Mouse (Mus musculus) retina, adult 2 months (tissue): ENCODE data around the gene Dguok.

Experiments
- DNase-seq: peaks from one replicate; pipeline ENCODE4 v3.0.0-alpha.2; 2012; ENCODE audit warnings: low read depth, low spot score

Gene Dguok

DNA sequence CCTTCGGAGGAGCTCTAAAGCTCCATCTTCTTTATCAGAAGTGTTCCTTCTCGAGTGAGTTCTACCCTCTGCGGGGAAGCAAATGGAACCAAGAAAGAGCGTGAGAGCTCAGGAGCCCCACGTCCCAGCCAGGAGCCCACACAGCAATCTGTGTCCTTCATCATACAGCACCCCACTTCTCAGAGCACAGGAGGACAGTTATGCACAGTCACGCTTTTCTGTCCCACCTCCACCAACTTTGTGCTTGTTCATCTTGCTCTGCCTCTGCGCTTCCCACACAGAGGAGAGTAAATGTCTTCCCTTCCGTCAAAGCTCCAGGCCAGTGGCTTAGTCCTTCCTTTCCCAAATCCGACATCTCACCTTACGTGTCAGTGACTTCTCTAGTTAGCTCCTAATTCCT, 7.7 kb downstream of the Dguok start:
- no peak for DNase-seq

GRCm38 (mm10) chr6:83496753-83497710, 9.7 kb downstream of the Dguok start:
- DNase-seq = no peak

GRCm38 (mm10) chr6:83496009-83496752, 10.6 kb downstream of the Dguok start:
- no peak for DNase-seq

DNA sequence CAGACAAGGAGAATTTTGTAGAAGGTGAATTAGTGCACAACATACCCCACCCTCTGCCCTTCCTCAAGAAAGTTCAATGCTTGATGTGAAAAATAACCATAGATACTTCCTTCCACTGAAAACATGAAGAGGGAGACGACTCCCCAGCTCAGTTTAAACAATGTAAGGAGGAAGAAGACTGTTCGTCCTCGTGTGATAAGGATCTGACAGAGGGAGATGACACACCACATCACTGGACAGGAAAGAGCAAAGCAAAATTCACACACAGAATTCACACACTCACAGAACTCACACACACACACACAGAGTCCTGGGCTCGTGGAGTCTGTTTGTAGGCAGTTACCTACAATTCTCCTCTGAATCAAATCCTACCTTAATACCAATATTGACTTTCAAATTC, 16.1 kb downstream of the Dguok start:
- DNase-seq = no peak

DNA sequence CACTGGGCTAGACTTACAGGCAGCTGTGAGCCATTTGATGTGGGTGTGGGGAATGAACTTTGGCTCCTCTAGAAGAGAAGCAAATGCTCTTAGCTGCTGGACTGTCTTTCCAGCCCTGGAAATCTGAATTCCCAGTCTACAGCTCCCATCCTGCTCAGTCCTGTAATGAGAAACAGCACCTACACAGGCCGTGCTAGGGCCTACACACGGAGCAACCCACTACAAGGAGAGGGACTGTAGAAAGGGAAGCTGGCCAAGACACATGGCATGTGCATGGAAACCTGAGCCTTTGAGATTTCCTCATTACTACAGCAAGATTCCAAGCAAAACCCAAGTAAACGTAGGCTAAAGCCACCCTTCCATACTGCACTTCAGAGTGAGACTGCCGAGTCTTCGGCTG, 18.6 kb downstream of the Dguok start:
- no peak for DNase-seq

DNA sequence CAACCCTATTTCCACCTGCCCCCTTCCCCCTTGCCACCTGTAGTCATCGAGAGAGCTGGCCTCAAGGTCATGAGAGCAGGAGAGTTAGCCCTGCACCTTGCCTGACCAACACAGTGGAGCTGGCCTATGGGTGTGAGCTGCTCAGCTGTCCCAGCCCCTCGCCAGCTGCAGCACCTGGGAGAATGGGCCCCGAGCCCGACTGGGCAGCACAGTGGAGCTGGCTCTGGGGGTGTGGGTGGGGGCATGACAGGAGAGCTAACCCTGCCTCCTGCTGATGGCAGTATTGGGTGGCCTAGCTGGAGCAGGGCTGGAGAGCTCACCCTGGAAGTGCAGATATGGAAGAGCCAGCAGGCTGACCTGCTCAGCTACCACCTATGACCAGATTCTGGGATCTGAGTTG, 19.5 kb downstream of the Dguok start:
- no peak for DNase-seq

- DNase-seq = no peak
These were observed 20.9 kb downstream of the Dguok start for GRCm38 (mm10) chr6:83485854-83486253.

DNA sequence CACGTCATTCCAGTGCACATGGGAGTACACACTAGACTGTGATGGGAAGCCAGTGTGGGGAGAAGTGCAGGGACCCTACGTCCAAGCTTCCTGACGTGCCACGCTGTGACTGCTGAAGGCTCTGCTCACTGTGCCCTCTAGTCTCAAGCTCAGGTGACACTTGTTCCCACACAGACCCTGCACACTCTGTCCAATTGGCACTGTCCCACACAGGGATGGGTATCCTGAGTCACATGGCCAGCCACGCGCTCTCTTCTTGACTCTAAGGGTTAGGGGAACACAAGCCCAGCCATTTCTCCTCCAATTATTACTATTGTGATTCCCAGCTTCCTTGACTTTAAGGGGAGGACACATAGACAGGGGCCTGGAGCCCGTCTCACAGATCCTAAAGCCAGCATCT, 23.0 kb downstream of the Dguok start:
- DNase-seq = no peak

GRCm38 (mm10) chr6:83482418-83483085, 24.2 kb downstream of the Dguok start:
- no peak for DNase-seq

GRCm38 (mm10) chr6:83480019-83480655, 26.6 kb downstream of the Dguok start:
- no peak for DNase-seq

DNA sequence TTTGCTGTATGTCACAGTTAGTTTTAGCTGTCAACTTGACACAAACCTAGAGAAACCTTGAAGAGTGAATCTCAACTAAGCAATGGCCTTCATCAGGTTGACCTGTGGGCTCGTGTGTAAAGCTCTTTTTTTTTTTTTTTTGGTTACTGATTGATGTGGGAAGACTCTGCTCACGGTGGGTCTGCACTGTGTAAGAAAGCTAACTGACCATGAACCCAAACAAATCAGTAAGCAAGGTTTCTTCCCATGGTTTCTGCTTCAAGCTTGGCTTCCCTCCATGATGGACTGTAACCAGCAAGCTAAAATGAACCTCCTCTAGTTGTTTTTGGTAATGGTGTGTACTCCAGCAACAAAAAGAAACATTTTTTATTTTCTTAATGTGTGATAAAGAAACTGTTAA, 27.6 kb downstream of the Dguok start:
- DNase-seq = no peak

GRCm38 (mm10) chr6:83478628-83479027, 28.1 kb downstream of the Dguok start:
- DNase-seq = no peak

DNA sequence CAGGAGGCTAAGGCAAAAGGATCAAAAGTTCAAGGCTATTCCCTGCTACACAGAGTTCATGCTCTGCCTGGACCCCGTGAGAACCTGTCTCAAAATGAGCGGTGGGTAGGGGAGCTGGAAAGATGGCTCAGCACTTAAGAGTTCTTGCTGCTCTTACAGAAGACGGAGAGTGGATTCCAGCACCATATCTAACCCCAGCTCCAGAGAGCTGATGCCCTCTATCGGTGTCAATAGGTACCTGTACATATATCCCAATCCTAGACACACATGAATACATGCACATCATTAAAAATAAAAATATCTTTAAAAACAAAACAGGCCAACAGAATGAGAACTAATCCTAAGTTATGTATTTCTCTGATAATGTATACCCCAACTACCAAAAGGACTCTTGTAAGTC, 28.6 kb downstream of the Dguok start:
- DNase-seq = no peak

GRCm38 (mm10) chr6:83475431-83475830, 31.3 kb downstream of the Dguok start:
- no peak for DNase-seq

DNA sequence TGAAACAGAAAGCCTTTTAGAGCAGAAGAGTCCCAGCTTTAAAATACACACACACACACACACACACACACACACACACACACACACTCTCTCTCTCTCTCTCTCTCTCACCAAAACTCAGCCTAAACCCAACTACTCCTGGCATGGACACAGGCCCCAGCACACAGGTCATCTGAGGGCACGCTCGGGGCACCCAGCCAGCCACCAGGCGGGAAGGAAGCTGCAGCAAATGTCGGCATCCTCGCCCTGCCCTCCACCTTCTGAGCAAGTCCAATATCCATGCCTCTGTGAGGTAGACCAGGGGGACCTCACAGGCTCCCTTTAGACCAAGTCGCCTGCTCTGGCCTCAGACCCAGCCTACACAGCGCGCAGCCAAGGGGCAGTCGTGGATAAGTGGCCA, 33.5 kb downstream of the Dguok start:
- no peak for DNase-seq

GRCm38 (mm10) chr6:83471739-83472138, 35.0 kb downstream of the Dguok start:
- DNase-seq = no peak

DNA sequence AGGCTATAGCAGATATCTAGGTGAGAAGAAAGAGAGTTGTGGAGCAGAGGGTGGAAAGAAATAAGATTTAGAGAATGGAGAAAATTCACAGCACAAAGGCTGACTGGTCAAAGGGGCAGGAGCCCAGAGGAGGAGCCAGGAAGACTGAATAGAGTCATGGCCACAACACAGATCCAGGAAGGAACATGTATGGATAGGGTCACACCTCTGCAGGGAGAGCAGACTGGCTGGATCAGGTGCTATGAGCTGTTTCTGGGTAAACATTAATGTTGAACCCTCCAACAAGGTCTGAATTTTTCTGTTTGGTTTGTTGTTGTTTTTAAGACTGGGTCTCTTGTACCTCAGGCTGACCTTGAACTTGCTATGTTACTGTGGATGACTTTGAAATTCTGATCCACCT, 42.8 kb downstream of the Dguok start:
- DNase-seq = no peak

DNA sequence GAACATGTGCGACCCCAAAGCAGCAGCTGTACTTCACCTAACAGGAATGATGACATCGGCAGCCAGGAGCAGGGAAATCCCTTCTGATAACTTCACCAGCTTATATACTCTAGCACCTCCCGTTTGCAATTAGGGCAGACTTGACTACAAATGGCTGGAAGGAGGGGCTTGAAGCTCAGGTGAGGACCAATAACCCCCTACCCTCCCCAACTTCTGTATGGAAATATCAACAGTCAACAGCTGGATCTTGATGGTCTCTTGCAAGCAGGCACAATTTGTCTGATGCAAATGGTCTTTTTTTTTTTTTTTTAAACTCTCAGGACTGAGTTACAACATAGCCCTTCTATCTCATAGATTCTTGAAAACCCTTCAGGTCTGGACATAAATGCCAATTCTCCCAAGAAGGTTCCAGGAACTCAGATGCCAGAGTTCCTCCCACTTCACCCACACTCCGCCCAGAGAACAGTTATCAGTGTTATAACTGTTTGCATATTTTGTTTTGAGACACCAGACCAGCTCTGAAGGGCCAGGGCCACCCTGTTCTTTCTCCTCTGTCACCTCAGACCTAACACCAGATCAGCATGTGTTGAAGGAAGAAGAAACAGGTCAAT, 47.6 kb downstream of the Dguok start, which contains the start of gene Tet3:
Gene Tet3, minus strand, starts transcription at position 51 of the 611 bp plus-strand sequence.
- no peak for DNase-seq

- DNase-seq = no peak
These were observed 49.6 kb downstream of the Dguok start for GRCm38 (mm10) chr6:83456984-83457810.
